Mouse (Mus musculus): ENCODE measurements around the gene Cdk15. TPM values are rescaled to one million over a fixed set of nuclear protein-coding genes. Genes with fewer than 3 reads are reported as not detected.

Cdk15 gene
- polyA plus RNA-seq, 1 experiment from 2014 or later: 1.9 TPM

DNA sequence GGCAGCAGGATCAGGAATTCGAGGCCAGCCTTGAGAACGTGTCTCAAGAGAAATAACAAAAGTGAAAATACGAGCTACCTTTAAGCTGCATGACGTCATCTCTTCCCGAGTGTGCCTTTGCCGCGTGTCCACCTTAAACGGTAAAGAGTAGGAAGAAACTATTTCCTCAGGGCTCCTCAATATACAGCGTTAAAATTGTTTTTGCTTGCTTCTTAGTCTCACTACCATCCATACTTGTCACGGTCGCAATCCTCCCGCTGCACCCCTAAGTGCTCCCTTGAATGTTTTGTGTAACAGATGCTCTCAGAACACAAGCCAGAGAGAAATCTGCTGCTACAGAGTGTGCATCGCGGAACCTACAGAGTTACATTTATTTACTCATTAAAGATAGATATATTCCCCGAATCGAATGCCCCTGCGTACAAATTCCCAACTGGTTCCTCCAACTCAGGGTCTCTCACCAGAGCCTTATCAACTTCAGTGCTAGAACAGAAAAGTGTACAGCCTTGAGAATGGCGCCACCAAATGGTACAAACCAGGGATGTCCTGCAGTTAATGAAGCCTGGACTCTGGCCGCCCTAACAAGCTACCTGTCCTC, 19.0 kb upstream of the Cdk15 start:
- peaks cover 15% of the 10 kb centered on the region for H3K4me1 ChIP-seq
- no peaks in the 10 kb centered on the region for H3K36me3 ChIP-seq
- peak; percentile 49 for ATAC-seq (ENCODE audit: low FRiP score)
- H3K9ac ChIP-seq (replicated peaks): peak overlapping the region; percentile 50
- no peaks in the 10 kb centered on the region for H3K9me3 ChIP-seq (replicated peaks)
- peak overlapping the region; percentile 63 for H3K4me3 ChIP-seq (replicated peaks)
- no peaks in the 10 kb centered on the region for H3K27me3 ChIP-seq (replicated peaks)
- peak overlapping the region; percentile 75 for H3K4me2 ChIP-seq
- WGBS: 2% methylated on average over 19 of the region's 19 CpGs
- peak overlapping the region; percentile 78 for H3K27ac ChIP-seq (replicated peaks)

DNA sequence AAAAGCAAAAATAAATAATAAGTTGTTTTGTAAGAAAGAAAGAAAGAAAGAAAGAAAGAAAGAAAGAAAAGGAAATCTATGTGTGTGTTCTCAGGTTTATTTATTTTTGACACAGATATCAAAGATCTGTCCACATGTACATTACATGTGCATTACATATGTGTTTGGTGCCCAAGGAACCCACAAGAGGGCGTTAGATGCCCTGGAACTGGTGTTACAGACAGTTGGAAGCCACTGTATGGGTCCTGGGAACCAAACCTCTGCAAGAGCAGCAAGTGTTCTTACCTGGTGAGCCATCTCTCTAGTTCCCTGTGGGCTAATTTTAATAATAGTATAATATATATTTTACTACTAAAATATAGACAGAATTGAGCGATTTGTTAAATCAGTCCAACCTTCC, 12.9 kb upstream of the Cdk15 start:
- no peaks in the 10 kb centered on the region for H3K36me3 ChIP-seq
- H3K27ac ChIP-seq (replicated peaks): no peak overlapping the region
- 75% methylated on average over 2 of the region's 2 CpGs for WGBS
- no peak overlapping the region for H3K9ac ChIP-seq (replicated peaks)
- no peak for ATAC-seq (ENCODE audit: low FRiP score)
- no peaks in the 10 kb centered on the region for H3K27me3 ChIP-seq (replicated peaks)
- 0 out of 2 replicates have a peak, but pooled peaks cover 4% of the 10 kb centered on the region for H3K4me1 ChIP-seq
- H3K4me3 ChIP-seq (replicated peaks): no peak overlapping the region
- H3K4me2 ChIP-seq: no peak overlapping the region
- H3K9me3 ChIP-seq (replicated peaks): no peaks in the 10 kb centered on the region

DNA sequence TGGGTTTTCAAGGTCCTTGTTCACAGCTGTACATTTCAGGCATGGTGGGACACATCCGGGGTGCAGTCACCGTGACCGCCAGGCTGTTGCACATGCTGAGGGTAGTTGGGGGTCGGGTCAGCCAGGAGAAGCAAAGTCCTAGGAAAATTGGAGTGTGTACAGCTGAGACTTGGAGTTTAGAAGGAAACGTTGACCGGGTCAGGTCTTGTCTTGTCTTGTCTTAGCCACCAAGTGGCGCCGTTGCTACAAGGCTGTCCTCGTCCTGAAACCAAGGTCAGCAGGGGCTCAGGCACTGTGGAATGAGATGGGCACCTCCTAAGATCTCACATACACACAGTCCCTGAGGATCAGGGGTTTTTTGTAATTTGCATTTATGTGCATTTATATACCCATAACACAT, 9.1 kb upstream of the Cdk15 start:
- H3K27me3 ChIP-seq (replicated peaks): no peaks in the 10 kb centered on the region
- H3K9me3 ChIP-seq (replicated peaks): no peaks in the 10 kb centered on the region
- H3K27ac ChIP-seq (replicated peaks): no peak overlapping the region
- H3K9ac ChIP-seq (replicated peaks): no peak overlapping the region
- WGBS: 6% methylated on average over 9 of the region's 9 CpGs
- ATAC-seq (ENCODE audit: low FRiP score): 0 out of 2 replicates have a peak, but pooled peaks have one; percentile 47
- H3K4me2 ChIP-seq: no peak overlapping the region
- H3K4me1 ChIP-seq: 0 out of 2 replicates have a peak, but pooled peaks cover 4% of the 10 kb centered on the region
- H3K36me3 ChIP-seq: no peaks in the 10 kb centered on the region
- H3K4me3 ChIP-seq (replicated peaks): no peak overlapping the region

DNA sequence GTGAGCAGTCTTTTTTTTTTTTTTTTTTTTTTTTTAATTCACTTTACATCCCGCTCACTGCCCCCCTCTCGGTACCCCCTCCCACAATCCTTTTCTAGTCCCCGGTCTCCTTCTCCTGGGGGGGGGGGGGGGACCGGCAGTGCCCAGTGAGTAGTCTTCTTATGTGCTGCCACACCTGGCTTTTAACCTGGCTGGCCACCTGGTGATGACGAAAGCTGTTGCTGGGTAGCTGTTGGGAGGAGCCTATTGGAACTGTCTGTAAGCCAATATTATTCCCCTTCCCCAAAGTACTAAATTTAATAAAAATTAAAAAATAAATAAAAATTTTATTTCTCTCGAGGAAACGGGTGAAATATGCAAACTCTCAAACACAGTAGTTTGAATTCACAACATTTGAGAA, 3.9 kb upstream of the Cdk15 start:
- Histone ChIP-seq H3K4me2 (peak overlapping the region; percentile 58), H3K36me3 (no peaks in the 10 kb centered on the region), H3K4me3 (replicated peaks) (peak overlapping the region; percentile 29), H3K27me3 (replicated peaks) (no peaks in the 10 kb centered on the region), H3K27ac (replicated peaks) (no peak overlapping the region), H3K4me1 (peaks cover 22% of the 10 kb centered on the region), H3K9ac (replicated peaks) (no peak overlapping the region), H3K9me3 (replicated peaks) (no peaks in the 10 kb centered on the region)
- 0 out of 2 replicates have a peak, but pooled peaks have one; percentile 66 for ATAC-seq (ENCODE audit: low FRiP score)
- WGBS: 7% methylated on average over 5 of the region's 7 CpGs

DNA sequence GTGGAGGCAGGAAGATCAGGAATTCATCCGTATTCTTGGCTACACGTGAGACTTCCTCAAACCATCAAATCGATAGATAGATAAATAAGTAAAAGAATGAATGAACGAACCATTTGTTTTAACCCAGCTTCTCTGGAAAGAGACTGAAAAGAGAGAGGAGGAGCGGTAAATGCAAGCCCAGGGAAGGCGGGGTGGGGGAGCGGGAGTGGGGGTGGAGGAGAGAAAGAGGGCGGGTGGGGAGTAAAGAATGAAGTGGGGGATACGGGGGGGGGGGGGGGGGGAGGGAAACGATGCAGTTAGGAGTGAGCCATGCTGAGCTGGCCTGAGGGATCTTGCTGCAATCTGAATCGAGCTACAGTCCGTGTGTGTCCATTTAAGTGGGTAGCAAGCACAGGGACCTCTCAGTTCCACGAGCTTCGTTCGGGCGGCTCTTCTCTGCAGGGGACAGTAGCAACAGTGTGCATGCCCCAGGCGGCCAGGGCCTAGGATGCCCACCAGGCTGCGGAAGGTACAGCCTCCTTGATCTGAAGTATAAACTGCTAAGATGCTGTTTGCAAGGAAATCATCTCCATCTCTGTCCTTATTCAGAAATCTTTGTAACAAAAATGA, 3.3 kb upstream of the Cdk15 start:
- Histone ChIP-seq H3K27ac (replicated peaks) (no peak overlapping the region), H3K4me3 (replicated peaks) (peak overlapping the region; percentile 29), H3K9ac (replicated peaks) (0 out of 2 replicates have a peak overlapping the region, but pooled peaks have one; percentile 18), H3K9me3 (replicated peaks) (no peaks in the 10 kb centered on the region), H3K4me1 (peaks cover 25% of the 10 kb centered on the region), H3K4me2 (peak overlapping the region; percentile 58), H3K36me3 (no peaks in the 10 kb centered on the region), H3K27me3 (replicated peaks) (no peaks in the 10 kb centered on the region)
- 5% methylated on average over 16 of the region's 18 CpGs for WGBS
- peak; percentile 37; the same call in 1 of the 2 replicates for ATAC-seq (ENCODE audit: low FRiP score)

DNA sequence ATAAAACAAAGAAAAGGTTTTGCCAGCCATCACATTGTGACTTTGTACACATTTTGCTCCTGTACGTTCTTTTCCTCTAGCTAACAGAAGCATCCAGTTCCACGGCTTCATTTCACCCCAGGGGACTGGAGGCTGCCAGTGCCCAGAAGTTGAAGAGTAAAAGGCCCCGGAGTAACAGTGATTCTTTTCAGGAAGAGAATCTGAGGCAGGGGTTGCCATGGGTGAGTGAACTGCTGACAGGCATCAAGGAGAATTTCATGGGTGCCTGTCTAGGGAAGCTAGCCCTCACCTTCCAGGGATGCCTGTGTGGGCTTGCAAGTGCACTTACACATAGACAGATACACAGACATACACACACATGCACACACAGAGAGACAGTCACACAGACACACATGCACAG, 1.0 kb downstream of the Cdk15 start:
- ATAC-seq (ENCODE audit: low FRiP score): no peak
- Histone ChIP-seq H3K36me3 (no peaks in the 10 kb centered on the region), H3K4me2 (no peak overlapping the region), H3K27ac (replicated peaks) (no peak overlapping the region), H3K9ac (replicated peaks) (no peak overlapping the region), H3K27me3 (replicated peaks) (no peaks in the 10 kb centered on the region), H3K4me3 (replicated peaks) (no peak overlapping the region), H3K9me3 (replicated peaks) (no peaks in the 10 kb centered on the region), H3K4me1 (peaks cover 25% of the 10 kb centered on the region)
- 11% methylated on average over 3 of the region's 3 CpGs for WGBS

DNA sequence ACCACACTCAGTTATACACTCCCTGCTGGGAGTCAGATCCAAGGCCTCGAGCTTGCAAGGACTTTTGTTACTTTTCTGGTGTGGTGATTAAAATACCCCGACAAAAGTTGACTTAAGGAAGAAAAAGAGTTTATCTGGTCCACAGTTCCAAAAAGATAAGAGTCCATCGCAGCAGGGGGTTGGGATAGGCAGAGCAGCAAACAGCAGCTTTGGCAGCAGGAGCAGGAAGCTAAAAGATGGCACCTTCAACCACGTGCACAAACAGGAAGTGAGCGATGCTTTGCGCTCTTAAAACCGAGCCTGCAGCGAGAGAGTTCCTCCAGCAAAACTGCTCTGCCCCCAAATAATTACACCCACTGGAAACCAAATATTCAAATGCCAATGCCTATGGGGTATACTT, 12.2 kb downstream of the Cdk15 start:
- ATAC-seq (ENCODE audit: low FRiP score): no peak
- Histone ChIP-seq H3K27me3 (replicated peaks) (no peaks in the 10 kb centered on the region), H3K27ac (replicated peaks) (no peak overlapping the region), H3K36me3 (no peaks in the 10 kb centered on the region), H3K9me3 (replicated peaks) (no peaks in the 10 kb centered on the region), H3K4me3 (replicated peaks) (no peak overlapping the region), H3K4me1 (peaks cover 13% of the 10 kb centered on the region), H3K4me2 (no peak overlapping the region), H3K9ac (replicated peaks) (no peak overlapping the region)
- 53% methylated on average over 8 of the region's 8 CpGs for WGBS

DNA sequence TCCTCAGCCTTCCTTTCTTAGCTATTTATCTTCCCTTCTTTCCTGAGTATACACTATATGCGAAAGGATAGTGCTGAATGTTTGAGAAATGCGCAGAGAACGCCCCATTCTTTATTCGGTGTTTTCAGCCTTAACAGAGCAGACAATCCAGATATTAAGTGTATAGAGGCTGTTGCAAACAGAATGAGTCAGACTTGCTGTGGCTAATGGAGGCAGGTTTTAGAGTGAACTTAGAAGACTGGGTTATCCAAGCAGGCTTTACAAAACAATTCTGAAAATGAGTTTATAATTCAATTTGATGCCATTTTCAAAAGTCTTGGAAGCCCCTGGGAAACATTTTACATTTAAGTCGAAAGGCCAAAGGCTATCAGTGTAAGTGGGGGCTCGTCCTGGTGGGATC, 12.8 kb downstream of the Cdk15 start:
- 74% methylated on average over 6 of the region's 6 CpGs for WGBS
- Histone ChIP-seq H3K4me1 (peaks cover 13% of the 10 kb centered on the region), H3K4me3 (replicated peaks) (no peak overlapping the region), H3K9ac (replicated peaks) (no peak overlapping the region), H3K27ac (replicated peaks) (peak overlapping the region; percentile 51; the same call in 1 of the 2 replicates), H3K27me3 (replicated peaks) (no peaks in the 10 kb centered on the region), H3K36me3 (no peaks in the 10 kb centered on the region), H3K9me3 (replicated peaks) (no peaks in the 10 kb centered on the region), H3K4me2 (peak overlapping the region; percentile 16; the same call in 1 of the 2 replicates)
- no peak for ATAC-seq (ENCODE audit: low FRiP score)

DNA sequence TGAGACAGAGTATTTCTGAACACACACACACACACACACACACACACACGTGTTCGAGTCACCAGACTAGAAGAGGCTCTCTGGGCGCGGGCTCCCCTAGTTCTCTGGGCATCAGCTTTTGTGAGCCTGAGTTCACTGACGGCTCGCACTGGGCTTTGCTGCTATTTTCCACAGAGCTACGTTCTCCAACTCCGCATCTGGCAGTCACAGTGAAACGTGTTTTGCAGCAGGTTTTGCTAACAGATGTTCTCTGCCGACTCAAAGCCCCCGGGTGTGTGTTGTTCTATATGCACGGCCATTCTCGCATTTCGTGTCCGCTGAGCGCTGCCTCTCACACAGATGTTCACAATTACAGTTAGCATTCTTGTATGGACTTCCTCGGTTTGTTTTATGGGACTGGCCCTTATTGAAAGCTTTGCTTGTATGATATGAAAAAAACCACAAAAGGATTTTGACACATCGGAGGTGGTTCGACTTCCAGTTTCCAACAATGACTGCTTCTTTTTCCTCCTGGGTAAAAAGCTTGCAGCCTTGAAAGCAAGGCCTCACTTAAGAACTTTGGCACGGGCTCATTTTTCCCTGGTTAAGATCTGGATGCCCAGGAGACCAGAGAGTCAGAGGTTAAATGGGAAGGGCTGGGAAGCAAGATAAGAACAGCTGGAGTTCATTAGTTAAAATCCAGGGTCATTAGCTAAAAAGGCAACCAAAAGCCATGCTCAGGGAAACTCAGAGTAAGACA, 13.4 kb downstream of the Cdk15 start:
- ATAC-seq (ENCODE audit: low FRiP score): peak; percentile 68
- Histone ChIP-seq H3K9ac (replicated peaks) (no peak overlapping the region), H3K36me3 (no peaks in the 10 kb centered on the region)

DNA sequence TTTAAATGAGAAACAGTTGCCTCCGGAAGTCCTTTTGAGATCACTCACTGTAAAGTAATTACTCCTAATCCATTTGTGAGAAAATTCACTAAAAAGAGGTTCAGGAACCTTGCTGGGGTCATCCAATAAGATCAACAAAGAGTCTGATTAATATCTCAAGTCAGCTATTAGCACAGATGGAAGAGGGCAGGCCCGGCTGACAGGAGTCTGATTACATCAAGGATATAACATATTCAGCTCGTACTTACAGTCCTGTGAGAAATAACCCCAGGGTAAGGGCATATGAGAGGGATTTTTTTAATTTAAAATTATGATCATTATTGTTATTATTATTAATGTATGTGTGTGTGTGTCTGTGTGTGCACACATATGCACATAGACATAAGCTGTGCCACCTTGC, 15.5 kb downstream of the Cdk15 start:
- Histone ChIP-seq H3K4me2 (no peak overlapping the region), H3K27ac (replicated peaks) (no peak overlapping the region), H3K36me3 (no peaks in the 10 kb centered on the region), H3K27me3 (replicated peaks) (no peaks in the 10 kb centered on the region), H3K9ac (replicated peaks) (no peak overlapping the region), H3K4me1 (peaks cover 13% of the 10 kb centered on the region), H3K9me3 (replicated peaks) (no peaks in the 10 kb centered on the region), H3K4me3 (replicated peaks) (no peak overlapping the region)
- WGBS: 34% methylated on average over 3 of the region's 3 CpGs
- ATAC-seq (ENCODE audit: low FRiP score): no peak

More for the DNA sequence above, 13.4 kb downstream of the Cdk15 start:
- Histone ChIP-seq H3K9me3 (replicated peaks) (no peaks in the 10 kb centered on the region), H3K4me3 (replicated peaks) (no peak overlapping the region), H3K27me3 (replicated peaks) (no peaks in the 10 kb centered on the region), H3K4me1 (peaks cover 13% of the 10 kb centered on the region), H3K27ac (replicated peaks) (peak overlapping the region; percentile 51; the same call in 1 of the 2 replicates), H3K4me2 (peak overlapping the region; percentile 16)
- 42% methylated on average over 20 of the region's 20 CpGs for WGBS

DNA sequence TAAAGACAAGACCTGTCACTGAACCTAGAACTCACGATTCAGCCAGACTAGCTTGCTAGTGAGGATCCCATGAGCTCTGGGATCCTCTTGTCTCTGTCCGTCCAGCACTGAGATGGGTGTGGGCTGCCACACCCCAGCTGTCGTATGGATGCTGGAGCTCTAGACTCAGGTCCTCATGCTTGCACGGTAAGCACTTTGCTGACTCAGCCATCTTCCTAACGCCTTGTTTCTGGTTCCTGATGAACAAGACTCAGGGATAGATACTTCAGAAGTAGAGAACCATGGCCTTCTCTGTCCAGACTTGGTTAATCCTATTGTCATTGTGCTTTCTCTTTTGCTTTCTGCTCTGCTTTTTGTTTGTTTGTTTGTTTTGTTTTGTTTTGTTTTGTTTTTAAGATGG, 29.2 kb downstream of the Cdk15 start:
- WGBS: 93% methylated on average over 5 of the region's 5 CpGs
- Histone ChIP-seq H3K36me3 (no peaks in the 10 kb centered on the region), H3K27ac (replicated peaks) (no peak overlapping the region), H3K27me3 (replicated peaks) (no peaks in the 10 kb centered on the region), H3K9me3 (replicated peaks) (no peaks in the 10 kb centered on the region), H3K4me3 (replicated peaks) (no peak overlapping the region), H3K9ac (replicated peaks) (no peak overlapping the region), H3K4me1 (no peaks in the 10 kb centered on the region), H3K4me2 (no peak overlapping the region)
- ATAC-seq (ENCODE audit: low FRiP score): no peak

Data from neural tube, embryonic 15.5 days (tissue).